18 mouse cellular contexts compared by ENCODE assay signal in genomic region chr12:103164101-103165030, GRCm38 (mm10).
A peak's percentile ranks its signal among the peaks of the same experiment; 100 is the strongest.
DNase-seq lines count a peak whose midpoint lies in the region; ATAC-seq lines count a peak whose summit lies in the region.
"Had no signal": no experiment of that assay in that cellular context is flagged by ENCODE, and none has a peak within 500 bp of the region (broad histone marks: within the 10 kb centered on the region; RNA-seq: fewer than 3 reads in every experiment).

No protein-coding gene starts in this region.

- H3K4me2 ChIP-seq in forebrain, embryonic 16.5 days (ENCODE audit: low read length) = no peak overlapping the region
- H3K4me2 ChIP-seq in midbrain, embryonic 11.5 days = peak overlapping the region; percentile 3; the same call in 1 of the 2 replicates
- H3K4me2 ChIP-seq in kidney, embryonic 15.5 days = no peak overlapping the region
- no peak overlapping the region for H3K4me2 ChIP-seq in intestine, embryonic 16.5 days (ENCODE audit: low read depth, low read length)
- no peak overlapping the region for H3K4me2 ChIP-seq in heart, embryonic 11.5 days
- H3K4me2 ChIP-seq: liver, embryonic 13.5 days had no signal

- H3K27ac ChIP-seq in forebrain, embryonic 16.5 days (ENCODE audit: low read length) = no peak overlapping the region
- H3K27ac ChIP-seq in midbrain, embryonic 11.5 days (ENCODE audit: low read depth, low read length) = peak overlapping the region; percentile 75
- H3K27ac ChIP-seq in kidney, embryonic 15.5 days = no peak overlapping the region
- no peak overlapping the region for H3K27ac ChIP-seq in intestine, embryonic 16.5 days (ENCODE audit: low read length)
- no peak overlapping the region for H3K27ac ChIP-seq in heart, embryonic 11.5 days (ENCODE audit: low read depth, low read length)
- H3K27ac ChIP-seq: liver, embryonic 13.5 days; stomach, postnatal 0 days had no signal

- H3K4me3 ChIP-seq in forebrain, embryonic 16.5 days (replicated peaks; ENCODE audit: low read length) = no peak overlapping the region
- no peak overlapping the region for H3K4me3 ChIP-seq in midbrain, embryonic 11.5 days (ENCODE audit: low read depth, low read length)
- no peak overlapping the region for H3K4me3 ChIP-seq in kidney, embryonic 15.5 days (replicated peaks)
- no peak overlapping the region for H3K4me3 ChIP-seq in intestine, embryonic 16.5 days (ENCODE audit: low read length)
- H3K4me3 ChIP-seq in heart, embryonic 11.5 days (ENCODE audit: low read depth, low read length) = no peak overlapping the region
- H3K4me3 ChIP-seq: liver, embryonic 13.5 days had no signal

- no peaks in the 10 kb centered on the region for H3K27me3 ChIP-seq in forebrain, embryonic 16.5 days (replicated peaks; ENCODE audit: control insufficient read depth, insufficient read depth, low read length)
- no peaks in the 10 kb centered on the region for H3K27me3 ChIP-seq in midbrain, embryonic 11.5 days (ENCODE audit: control insufficient read depth, insufficient read depth, low read length)
- H3K27me3 ChIP-seq in kidney, embryonic 15.5 days = peaks cover 11% of the 10 kb centered on the region; the same call in 1 of the 2 replicates
- H3K27me3 ChIP-seq in intestine, embryonic 16.5 days (replicated peaks; ENCODE audit: control insufficient read depth, insufficient read depth, low read length) = no peaks in the 10 kb centered on the region
- H3K27me3 ChIP-seq in heart, embryonic 11.5 days (ENCODE audit: control insufficient read depth, insufficient read depth, low read length) = no peaks in the 10 kb centered on the region
- H3K27me3 ChIP-seq: liver, embryonic 13.5 days had no signal

- DNase-seq in retina, postnatal 1 day = peak; percentile 26
- no peak for DNase-seq in retina, embryonic 14.5 days (ENCODE audit: low spot score)
- DNase-seq in midbrain, embryonic 11.5 days (ENCODE audit: low spot score, missing footprints) = peak; percentile 94
- DNase-seq: adrenal gland, postnatal 25 days; cerebellum, postnatal 14 days; heart, postnatal 4 days; kidney, adult 18-20 months; layer of hippocampus, postnatal 36 days; left cerebral cortex, postnatal 4 days; liver, embryonic 13.5 days; right cerebral cortex, postnatal 14 days; thymus, postnatal 36 days had no signal

- peak; percentile 62; the same call in 1 of the 2 replicates for ATAC-seq in forebrain, embryonic 16.5 days
- peak; percentile 86 for ATAC-seq in midbrain, embryonic 11.5 days (ENCODE audit: low FRiP score)
- no peak for ATAC-seq in kidney, embryonic 15.5 days (replicated peaks; ENCODE audit: low FRiP score)
- no peak for ATAC-seq in intestine, embryonic 16.5 days
- no peak for ATAC-seq in heart, embryonic 11.5 days (replicated peaks; ENCODE audit: insufficient number of reproducible peaks, low FRiP score, low TSS enrichment)

- H3K36me3 ChIP-seq in forebrain, embryonic 16.5 days (ENCODE audit: control insufficient read depth, insufficient read depth) = peaks cover 10% of the 10 kb centered on the region
- H3K36me3 ChIP-seq in midbrain, embryonic 11.5 days (ENCODE audit: control insufficient read depth, insufficient read depth, low read length) = no peaks in the 10 kb centered on the region
- H3K36me3 ChIP-seq in kidney, embryonic 15.5 days = no peaks in the 10 kb centered on the region
- no peaks in the 10 kb centered on the region for H3K36me3 ChIP-seq in intestine, embryonic 16.5 days (ENCODE audit: control insufficient read depth, insufficient read depth, low read length)
- no peaks in the 10 kb centered on the region for H3K36me3 ChIP-seq in heart, embryonic 11.5 days (ENCODE audit: control insufficient read depth, insufficient read depth, low read length)
- H3K36me3 ChIP-seq: G1E; liver, embryonic 13.5 days had no signal

- WGBS in forebrain, embryonic 16.5 days = 28% methylated on average over 14 of the region's 14 CpGs
- 27% methylated on average over 14 of the region's 14 CpGs for WGBS in midbrain, embryonic 11.5 days
- 51% methylated on average over 14 of the region's 14 CpGs for WGBS in kidney, embryonic 15.5 days
- WGBS in intestine, embryonic 16.5 days = 70% methylated on average over 14 of the region's 14 CpGs
- 73% methylated on average over 14 of the region's 14 CpGs for WGBS in heart, embryonic 11.5 days (ENCODE audit: insufficient replicate concordance)

- H3K4me1 ChIP-seq in forebrain, embryonic 16.5 days (replicated peaks; ENCODE audit: control insufficient read depth, insufficient read depth, low read length) = no peaks in the 10 kb centered on the region; the same call in 1 of the 2 replicates
- peaks cover 14% of the 10 kb centered on the region; the same call in 1 of the 2 replicates for H3K4me1 ChIP-seq in midbrain, embryonic 11.5 days (ENCODE audit: control insufficient read depth, insufficient read depth, low read length)
- peaks cover 13% of the 10 kb centered on the region for H3K4me1 ChIP-seq in kidney, embryonic 15.5 days
- H3K4me1 ChIP-seq in intestine, embryonic 16.5 days (ENCODE audit: control insufficient read depth, insufficient read depth, low read length) = no peaks in the 10 kb centered on the region
- no peaks in the 10 kb centered on the region for H3K4me1 ChIP-seq in heart, embryonic 11.5 days (ENCODE audit: control insufficient read depth, insufficient read depth, low read length)
- H3K4me1 ChIP-seq: liver, embryonic 13.5 days had no signal

- no peak overlapping the region for H3K9ac ChIP-seq in forebrain, embryonic 16.5 days (replicated peaks; ENCODE audit: low read depth, low read length)
- H3K9ac ChIP-seq in midbrain, embryonic 11.5 days (ENCODE audit: low read length) = no peak overlapping the region
- no peak overlapping the region for H3K9ac ChIP-seq in kidney, embryonic 15.5 days
- H3K9ac ChIP-seq in intestine, embryonic 16.5 days (ENCODE audit: low read depth, low read length) = no peak overlapping the region
- H3K9ac ChIP-seq in heart, embryonic 11.5 days (ENCODE audit: low read depth, low read length) = no peak overlapping the region
- H3K9ac ChIP-seq: liver, embryonic 13.5 days had no signal

- H3K9me3 ChIP-seq in forebrain, embryonic 16.5 days (ENCODE audit: control insufficient read depth, low read length) = no peaks in the 10 kb centered on the region
- H3K9me3 ChIP-seq in midbrain, embryonic 11.5 days (ENCODE audit: control insufficient read depth, low read length) = no peaks in the 10 kb centered on the region
- H3K9me3 ChIP-seq in kidney, embryonic 15.5 days (replicated peaks) = no peaks in the 10 kb centered on the region
- H3K9me3 ChIP-seq in intestine, embryonic 16.5 days (ENCODE audit: control insufficient read depth, low read length) = no peaks in the 10 kb centered on the region
- H3K9me3 ChIP-seq in heart, embryonic 11.5 days (replicated peaks; ENCODE audit: control insufficient read depth, low read length) = no peaks in the 10 kb centered on the region
- H3K9me3 ChIP-seq: liver, embryonic 13.5 days had no signal

Comparison
In these comparisons a context has a peak if more than half of its experiments do, and no peak if none do; other contexts are left out.
1. ATAC-seq: peak in forebrain, embryonic 16.5 days (single experiment) and midbrain, embryonic 11.5 days (single experiment); none in kidney, embryonic 15.5 days (single experiment), intestine, embryonic 16.5 days (single experiment) and heart, embryonic 11.5 days (single experiment).